Mouse (Mus musculus) liver (tissue): ENCODE data around the gene Plk5.

Source experiments
- DNase-seq: peaks from one replicate; pipeline ENCODE4 v3.0.0-alpha.2; 2020; ENCODE audit warnings: mixed read lengths

Gene Plk5

DNA sequence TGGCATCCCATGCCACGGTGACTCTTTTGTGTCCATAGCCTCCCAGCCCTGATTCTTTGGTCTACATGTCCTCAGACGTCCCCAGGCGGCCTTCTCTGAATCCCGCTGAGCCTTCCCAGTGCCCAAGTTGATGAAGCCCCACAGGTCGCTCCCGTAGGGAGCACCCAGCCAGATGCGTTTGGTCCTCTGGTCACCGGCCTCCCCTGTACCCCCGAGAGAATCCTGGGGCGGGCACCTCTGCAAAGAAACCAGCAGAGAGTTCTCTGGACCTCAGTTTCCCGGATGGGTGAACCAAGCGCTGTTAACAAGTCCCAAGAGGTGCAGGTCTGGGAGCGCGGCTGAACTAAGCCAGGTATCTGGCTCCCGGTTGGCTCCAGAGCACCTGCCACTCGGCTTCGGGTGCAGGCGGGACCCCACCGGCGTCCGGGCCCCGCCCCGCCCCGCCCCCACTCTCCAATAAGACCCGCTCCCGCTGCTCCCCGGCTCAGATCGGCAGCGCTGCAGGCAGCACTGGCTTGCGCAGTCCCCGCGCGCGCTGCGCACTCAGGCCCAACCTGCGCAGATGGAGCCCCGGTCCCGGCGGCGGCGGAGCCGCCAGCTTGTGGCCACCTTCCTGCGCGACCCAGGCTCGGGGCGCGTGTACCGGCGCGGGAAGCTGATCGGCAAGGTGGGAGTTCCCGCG, at the start of gene Plk5:
TSS of gene Plk5 (plus strand) at position 459 of the 682 bp plus-strand sequence.
- DNase-seq: no peak

DNA sequence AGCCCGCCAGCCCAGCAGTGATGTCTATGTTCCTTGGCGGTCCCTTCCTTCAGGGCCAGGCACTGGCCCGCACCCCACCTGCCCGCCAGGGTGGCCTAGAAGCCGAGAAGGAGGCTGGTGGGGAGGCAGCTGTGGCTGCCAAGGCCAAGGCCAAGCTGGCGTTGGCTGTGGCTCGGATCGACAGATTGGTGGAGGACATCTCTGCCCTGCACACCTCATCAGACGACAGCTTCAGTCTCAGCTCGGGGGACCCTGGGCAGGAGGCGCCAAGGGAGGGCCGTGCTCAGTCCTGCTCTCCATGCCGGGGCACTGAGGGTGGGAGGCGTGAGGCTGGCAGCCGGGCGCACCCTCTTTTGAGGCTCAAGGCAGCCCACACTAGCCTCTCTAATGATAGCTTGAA, 44.7 kb upstream of the Plk5 start:
- DNase-seq: no peak

GRCm38 (mm10) chr10:80312586-80313504, 43.4 kb upstream of the Plk5 start:
- no peak for DNase-seq

DNA sequence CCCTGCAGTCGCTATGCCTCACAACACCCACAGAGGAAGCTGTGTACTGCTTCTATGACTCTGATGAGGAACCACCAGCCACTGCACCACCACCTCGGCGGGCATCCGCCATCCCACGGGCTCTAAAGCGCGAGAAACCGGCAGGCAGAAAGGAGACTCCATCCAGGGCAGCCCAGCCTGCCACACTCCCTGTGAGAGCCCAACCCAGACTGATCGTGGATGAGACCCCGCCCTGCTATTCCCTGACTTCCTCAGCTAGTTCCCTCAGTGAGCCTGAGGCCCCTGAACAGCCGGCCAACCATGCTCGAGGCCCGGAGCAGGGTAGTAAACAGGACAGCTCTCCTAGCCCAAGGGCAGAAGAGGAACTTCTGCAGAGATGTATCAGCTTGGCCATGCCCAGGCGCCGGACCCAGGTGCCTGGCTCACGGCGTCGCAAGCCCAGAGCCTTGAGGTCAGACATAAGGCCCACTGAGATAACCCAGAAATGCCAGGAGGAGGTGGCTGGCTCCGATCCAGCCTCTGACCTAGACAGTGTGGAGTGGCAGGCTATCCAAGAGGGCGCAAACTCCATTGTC, 42.5 kb upstream of the Plk5 start:
- DNase-seq: no peak

DNA sequence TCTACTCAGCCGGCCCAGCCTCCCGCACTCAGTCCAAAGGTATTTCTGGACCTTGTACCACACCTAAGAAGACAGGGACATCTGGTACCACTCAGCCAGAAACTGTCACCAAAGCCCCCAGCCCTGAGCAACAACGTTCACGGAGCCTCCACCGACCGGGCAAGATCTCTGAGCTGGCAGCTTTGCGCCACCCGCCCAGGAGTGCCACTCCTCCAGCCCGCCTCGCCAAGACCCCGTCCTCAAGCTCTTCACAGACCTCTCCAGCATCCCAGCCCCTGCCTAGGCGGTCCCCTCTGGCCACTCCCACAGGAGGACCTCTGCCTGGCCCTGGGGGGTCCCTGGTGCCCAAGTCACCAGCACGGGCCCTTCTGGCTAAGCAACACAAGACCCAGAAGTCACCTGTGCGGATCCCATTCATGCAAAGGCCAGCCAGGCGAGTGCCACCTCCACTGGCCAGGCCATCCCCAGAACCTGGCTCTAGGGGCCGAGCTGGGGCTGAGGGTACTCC, 41.7 kb upstream of the Plk5 start:
- no peak for DNase-seq

DNA sequence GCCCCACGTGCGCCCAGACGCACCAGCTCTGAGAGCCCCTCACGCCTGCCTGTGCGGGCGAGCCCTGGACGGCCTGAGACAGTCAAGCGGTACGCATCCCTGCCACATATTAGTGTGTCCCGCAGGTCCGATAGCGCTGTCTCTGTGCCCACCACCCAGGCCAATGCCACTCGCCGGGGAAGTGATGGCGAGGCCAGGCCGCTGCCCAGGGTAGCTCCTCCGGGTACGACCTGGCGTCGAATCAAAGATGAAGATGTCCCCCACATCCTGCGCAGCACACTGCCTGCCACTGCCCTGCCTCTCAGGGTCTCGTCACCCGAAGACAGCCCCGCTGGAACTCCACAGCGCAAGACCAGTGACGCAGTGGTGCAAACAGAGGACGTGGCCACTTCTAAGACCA, 40.9 kb upstream of the Plk5 start:
- no peak for DNase-seq

DNA sequence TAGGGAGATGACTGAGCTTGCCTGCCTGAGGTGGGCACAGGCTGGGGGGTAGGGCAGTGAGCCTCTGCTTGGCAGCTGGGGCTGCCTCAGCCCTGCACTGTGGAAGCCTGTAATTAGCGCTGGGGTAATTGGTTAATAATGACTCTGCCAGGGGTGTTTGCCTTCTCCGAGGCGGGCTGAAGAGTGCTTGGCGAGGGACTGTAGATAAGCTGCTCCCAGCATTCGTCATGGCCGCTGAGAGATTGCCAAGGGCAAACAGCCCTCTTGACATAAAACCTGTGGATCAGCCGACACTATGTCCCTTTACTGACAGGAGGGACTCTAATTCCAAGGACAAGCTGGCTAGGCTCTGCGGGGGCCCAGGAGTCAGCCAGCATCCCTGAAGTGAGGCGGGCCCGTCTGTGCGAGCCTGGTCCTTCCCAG, 39.9 kb upstream of the Plk5 start:
- no peak for DNase-seq

- DNase-seq: no peak
These were observed 39.2 kb upstream of the Plk5 start for GRCm38 (mm10) chr10:80317011-80317410.

DNA sequence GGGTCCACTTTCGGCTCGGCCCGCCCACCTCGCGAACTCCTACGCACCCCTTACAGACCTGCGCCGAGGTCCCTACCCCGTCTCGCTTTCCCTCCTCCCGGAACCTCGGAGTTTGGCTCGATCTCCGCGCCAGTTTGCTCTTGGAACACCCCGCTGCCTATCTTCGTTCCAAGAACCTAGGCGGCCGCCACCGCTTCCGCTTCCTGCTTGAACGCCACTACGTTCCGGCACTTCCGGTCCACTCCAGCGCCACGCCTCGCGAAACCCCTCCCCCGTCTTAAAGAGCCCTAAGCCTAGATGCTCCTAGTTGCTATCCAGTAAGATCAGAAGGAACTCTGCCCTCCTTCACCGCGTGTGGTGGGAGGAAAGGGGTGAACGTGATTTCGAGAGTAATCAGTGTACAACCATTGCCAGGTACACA, 35.9 kb upstream of the Plk5 start, which contains the start of gene 2310011J03Rik:
TSS of gene 2310011J03Rik (minus strand) at position 198 of the 421 bp plus-strand sequence.
- DNase-seq: peak; percentile 94

GRCm38 (mm10) chr10:80321014-80321669, 35.1 kb upstream of the Plk5 start:
- no peak for DNase-seq

DNA sequence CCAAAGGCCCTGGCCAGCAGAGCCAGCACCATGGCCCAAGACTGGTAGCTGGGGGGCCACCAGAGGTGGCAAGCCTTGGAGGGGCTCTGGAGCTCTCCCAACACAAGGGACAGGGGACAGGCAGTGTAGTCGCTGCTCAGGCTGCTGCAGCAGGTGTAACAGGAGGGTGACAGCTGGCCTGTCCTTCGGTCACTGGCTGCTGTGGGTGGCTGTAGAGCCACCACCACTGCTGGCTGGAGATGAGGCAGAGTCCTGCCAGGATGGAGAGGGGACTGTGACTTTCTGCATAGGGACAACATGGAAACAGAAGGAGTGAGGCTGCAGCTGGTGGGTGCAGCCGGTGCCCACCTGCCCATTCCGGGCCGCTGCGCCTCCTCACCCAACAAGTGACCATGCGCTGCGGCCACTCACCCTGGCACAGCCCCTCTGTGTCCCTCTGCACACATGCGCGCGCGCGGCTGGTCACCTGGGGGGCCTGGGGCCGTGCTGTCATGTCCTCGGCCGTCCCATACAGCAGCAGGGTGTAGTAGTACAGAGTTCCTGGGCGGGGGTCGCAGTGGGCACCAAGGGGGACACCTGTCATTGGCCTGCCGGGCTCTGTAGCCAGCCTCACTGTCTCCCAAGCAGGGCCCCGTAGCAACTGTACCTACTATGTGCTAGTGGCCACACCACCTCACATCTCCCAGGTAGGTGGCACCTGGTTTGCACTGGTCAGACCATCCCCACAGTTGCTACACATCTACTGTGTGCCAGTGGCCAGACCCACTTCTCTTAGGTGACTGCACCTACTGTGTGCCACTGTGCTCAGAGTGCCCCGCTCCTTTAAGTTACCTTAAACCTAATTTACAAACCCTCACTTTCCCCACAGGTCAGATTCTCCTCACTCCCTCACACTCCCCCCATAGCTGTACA, 34.3 kb upstream of the Plk5 start:
- DNase-seq: no peak

DNA sequence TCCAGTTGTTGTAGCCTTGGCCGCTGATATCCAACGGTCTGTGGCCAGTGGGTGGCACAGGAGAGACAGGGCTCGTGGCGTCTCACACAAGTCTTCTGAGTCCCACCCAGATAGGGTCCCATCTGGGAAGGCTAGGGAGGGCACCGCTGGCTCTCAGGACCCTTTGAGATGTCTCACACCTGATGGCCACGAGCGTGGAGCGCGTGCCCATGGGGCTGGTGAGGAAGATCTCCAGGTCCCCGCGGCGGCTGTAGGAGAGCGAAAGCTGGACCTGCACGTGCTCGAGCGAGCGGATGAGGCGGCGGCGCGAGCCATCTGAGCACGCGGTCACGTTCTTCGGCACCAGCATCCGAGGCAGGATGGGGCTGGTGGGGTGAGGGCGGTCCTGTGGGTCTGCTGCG, 33.4 kb upstream of the Plk5 start:
- peak; percentile 55 for DNase-seq

GRCm38 (mm10) chr10:80323261-80324119, 32.8 kb upstream of the Plk5 start:
- DNase-seq: peak; percentile 90

- no peak for DNase-seq
These were observed 31.9 kb upstream of the Plk5 start for GRCm38 (mm10) chr10:80324120-80325037.

DNA sequence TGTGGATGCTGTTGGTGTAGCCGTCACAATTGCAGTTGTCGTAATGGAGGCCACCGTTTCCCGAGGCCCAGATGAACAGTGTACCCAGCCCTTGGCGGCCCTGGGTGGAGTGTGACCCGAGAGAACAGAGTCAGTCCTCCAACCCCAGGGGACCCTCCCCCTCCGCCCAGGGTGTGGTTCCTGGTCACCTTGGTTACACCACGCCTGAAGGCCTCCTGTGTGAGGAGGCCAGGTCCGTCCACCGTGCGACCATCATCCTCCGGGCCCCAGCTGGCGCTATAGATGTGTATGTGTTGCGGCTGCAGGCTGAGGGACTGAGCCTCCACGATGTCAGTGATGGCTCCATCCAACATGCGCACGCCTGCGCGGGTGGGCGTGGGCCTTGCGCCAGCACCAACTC, 31.2 kb upstream of the Plk5 start:
- DNase-seq: no peak

DNA sequence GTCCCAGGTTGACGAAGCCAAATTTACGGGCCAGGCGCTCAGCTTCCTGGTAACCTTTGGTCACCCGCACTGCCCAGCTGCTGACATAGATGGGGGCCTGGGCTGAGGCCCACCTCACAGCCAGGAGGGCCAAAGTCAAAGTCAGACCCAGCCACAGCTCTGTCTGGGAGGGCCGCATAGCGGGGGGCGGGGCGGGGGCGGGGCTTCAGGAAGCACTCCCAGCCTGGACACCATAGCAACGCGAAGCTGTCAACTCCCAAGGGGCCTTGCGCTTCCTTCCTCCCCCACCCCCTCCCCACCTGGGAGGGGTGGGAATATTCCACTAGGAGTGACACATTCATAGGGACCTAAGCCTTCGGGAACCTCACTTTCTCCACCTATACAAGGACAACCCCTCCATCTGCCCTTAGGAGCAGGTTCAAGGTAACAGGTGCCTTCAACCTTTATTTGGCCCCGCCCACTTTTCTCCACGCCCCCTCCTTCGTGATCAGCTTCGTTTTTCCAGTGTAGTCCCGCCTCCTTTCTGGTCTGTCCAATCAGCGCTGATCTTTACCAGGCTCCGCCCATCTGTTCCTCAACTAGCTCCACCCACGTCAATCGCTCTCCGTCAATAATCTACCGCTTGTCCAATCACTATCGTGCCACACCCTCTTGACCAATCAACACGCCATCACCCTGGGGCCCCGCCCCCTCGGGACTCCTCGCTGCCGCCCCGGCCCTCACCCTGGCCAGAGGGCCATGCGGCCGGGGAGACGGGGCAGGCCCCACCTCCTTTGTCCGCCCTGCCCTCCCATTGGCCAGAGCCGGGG, 26.8 kb upstream of the Plk5 start, which contains the start of the genes Pcsk4 and Reep6:
TSS of gene Pcsk4 (minus strand) at position 226 of the 809 bp plus-strand sequence.
TSS of gene Reep6 (plus strand) at position 681 of the 809 bp plus-strand sequence.
- peak; percentile 99 for DNase-seq

GRCm38 (mm10) chr10:80330084-80330483, 26.2 kb upstream of the Plk5 start:
- DNase-seq: no peak

GRCm38 (mm10) chr10:80330888-80331287, 25.4 kb upstream of the Plk5 start:
- no peak for DNase-seq
